ENCODE assay signal across 9 mouse cellular contexts in genomic region chr1:153126491-153127381, GRCm38 (mm10). TPM values are rescaled to one million over a fixed set of nuclear protein-coding genes. Genes with fewer than 3 reads are reported as not detected.
DNase-seq lines count a peak whose midpoint lies in the region; ATAC-seq and TF ChIP-seq lines count a peak whose summit lies in the region.
"Had no signal": no experiment of that assay in that cellular context is flagged by ENCODE, and none has a peak within 500 bp of the region (broad histone marks: within the 10 kb centered on the region; RNA-seq: fewer than 3 reads in every experiment).

No protein-coding gene starts in this region.

- DNase-seq in kidney, postnatal 0 days (ENCODE audit: low spot score) = peak; percentile 31
- DNase-seq in kidney, postnatal 14 days = no peak
- DNase-seq in cerebellum, postnatal 10 days = peak; percentile 77 to 82
- DNase-seq in left cerebral cortex, postnatal 36 days (ENCODE audit: low spot score in 2 of 2) = no peak
- DNase-seq in thymus, postnatal 0 days (ENCODE audit: low spot score) = no peak
- no peak for DNase-seq in midbrain, embryonic 11.5 days (ENCODE audit: low spot score, missing footprints)

- ATAC-seq in kidney, postnatal 0 days (replicated peaks; ENCODE audit: low FRiP score, low read depth) = no peak
- 0 out of 2 replicates have a peak, but pooled peaks have one; percentile 35 for ATAC-seq in heart, embryonic 13.5 days (ENCODE audit: extremely low read depth, insufficient number of reproducible peaks, low FRiP score, low TSS enrichment)
- no peak for ATAC-seq in midbrain, embryonic 11.5 days (ENCODE audit: low FRiP score)

- no peak overlapping the region for H3K9ac ChIP-seq in kidney, postnatal 0 days (ENCODE audit: low read depth, low read length)
- H3K9ac ChIP-seq in heart, embryonic 13.5 days = no peak overlapping the region
- no peak overlapping the region for H3K9ac ChIP-seq in midbrain, embryonic 11.5 days (ENCODE audit: low read length)

- WGBS in kidney, postnatal 0 days = 60% methylated on average over 15 of the region's 15 CpGs
- 50% methylated on average over 15 of the region's 15 CpGs for WGBS in heart, embryonic 13.5 days
- 88% methylated on average over 15 of the region's 15 CpGs for WGBS in midbrain, embryonic 11.5 days

- H3K9me3 ChIP-seq in kidney, postnatal 0 days (replicated peaks; ENCODE audit: low read length) = no peaks in the 10 kb centered on the region
- H3K9me3 ChIP-seq in heart, embryonic 13.5 days = no peaks in the 10 kb centered on the region
- no peaks in the 10 kb centered on the region for H3K9me3 ChIP-seq in midbrain, embryonic 11.5 days (ENCODE audit: control insufficient read depth, low read length)

- no peaks in the 10 kb centered on the region for H3K79me2 ChIP-seq in myocyte (ENCODE audit: control insufficient read depth, insufficient read depth)

- peak overlapping the region; percentile 76 for H3K27ac ChIP-seq in kidney, postnatal 0 days
- peak overlapping the region; percentile 26 for H3K27ac ChIP-seq in heart, embryonic 13.5 days (replicated peaks)
- H3K27ac ChIP-seq in midbrain, embryonic 11.5 days (ENCODE audit: low read depth, low read length) = no peak overlapping the region

- no peak overlapping the region for H3K4me2 ChIP-seq in kidney, postnatal 0 days (ENCODE audit: low read length)
- H3K4me2 ChIP-seq in heart, embryonic 13.5 days = no peak overlapping the region
- H3K4me2 ChIP-seq in myocyte (ENCODE audit: low read depth) = peak overlapping the region; percentile 58
- no peak overlapping the region for H3K4me2 ChIP-seq in midbrain, embryonic 11.5 days

- peaks cover 3% of the 10 kb centered on the region; the same call in 1 of the 2 replicates for H3K36me3 ChIP-seq in kidney, postnatal 0 days (ENCODE audit: insufficient read depth, low read length)
- peaks cover 4% of the 10 kb centered on the region; the same call in 1 of the 2 replicates for H3K36me3 ChIP-seq in heart, embryonic 13.5 days
- no peaks in the 10 kb centered on the region for H3K36me3 ChIP-seq in myocyte (ENCODE audit: control insufficient read depth, insufficient read depth)
- no peaks in the 10 kb centered on the region for H3K36me3 ChIP-seq in midbrain, embryonic 11.5 days (ENCODE audit: control insufficient read depth, insufficient read depth, low read length)

- H3ac ChIP-seq in myocyte (ENCODE audit: control insufficient read depth, insufficient read length) = no peak overlapping the region

- H3K27me3 ChIP-seq in kidney, postnatal 0 days (ENCODE audit: insufficient read depth, low read length) = no peaks in the 10 kb centered on the region
- no peaks in the 10 kb centered on the region for H3K27me3 ChIP-seq in heart, embryonic 13.5 days (replicated peaks)
- no peaks in the 10 kb centered on the region for H3K27me3 ChIP-seq in myocyte (ENCODE audit: control insufficient read depth, insufficient read depth, insufficient read length)
- no peaks in the 10 kb centered on the region for H3K27me3 ChIP-seq in midbrain, embryonic 11.5 days (ENCODE audit: control insufficient read depth, insufficient read depth, low read length)

- no peak for TF ChIP-seq POLR2A in myocyte (IDR thresholded peaks at IDR 0.05; ENCODE audit: insufficient read length, low read depth)

- no peak overlapping the region for H3K4me3 ChIP-seq in kidney, postnatal 0 days (replicated peaks; ENCODE audit: low read depth, low read length)
- H3K4me3 ChIP-seq in heart, embryonic 13.5 days = no peak overlapping the region
- no peak overlapping the region for H3K4me3 ChIP-seq in myocyte
- H3K4me3 ChIP-seq in midbrain, embryonic 11.5 days (ENCODE audit: low read depth, low read length) = no peak overlapping the region

- intact Hi-C loops in left cerebral cortex, postnatal 36 days (cut with DNase I) = no loop called here

- no peak for TF ChIP-seq CTCF in kidney, postnatal 0 days (IDR thresholded peaks at IDR 0.05; ENCODE audit: low read depth)

- H3K4me1 ChIP-seq in kidney, postnatal 0 days (replicated peaks; ENCODE audit: insufficient read depth, low read length) = peaks cover 9% of the 10 kb centered on the region
- peaks cover 51% of the 10 kb centered on the region for H3K4me1 ChIP-seq in heart, embryonic 13.5 days
- no peaks in the 10 kb centered on the region for H3K4me1 ChIP-seq in midbrain, embryonic 11.5 days (ENCODE audit: control insufficient read depth, insufficient read depth, low read length)

TF ChIP-seq in myocyte, 11 proteins besides CTCF, POLR2A, EP300 and RAD21:
- TF ChIP-seq MYOD1 (IDR thresholded peaks at IDR 0.05; ENCODE audit: control insufficient read depth in 1 of 3, insufficient read length in 2 of 3, low read depth in 2 of 3) (no peak), TCF3 (IDR thresholded peaks at IDR 0.05; ENCODE audit: insufficient read length, low read depth) (no peak)

RNA-seq across cellular contexts. Expression of gene Lamc2, which starts 59.5 kb away (rescaled TPM):
- 47.7 and 51.4 TPM in 2 replicates for polyA plus RNA-seq in kidney, postnatal 0 days (2015; fragmentation: Nextera tagmentation; extraction: Ambion mirVana)
- polyA plus RNA-seq in heart, embryonic 13.5 days (2015; fragmentation: Nextera tagmentation; extraction: Ambion mirVana) = 10.0 and 10.4 TPM in 2 replicates
- 10.2 TPM for polyA plus RNA-seq in myocyte (2012; fragmentation: generic; extraction: Trizol)
- 10 to 100 TPM in 1 of 2 experiments, 1 to 10 TPM in 1; 9.5 to 13.6 TPM for total RNA-seq in left cerebral cortex, postnatal 36 days (2021)
- polyA plus RNA-seq in thymus, postnatal 0 days (2015; fragmentation: Nextera tagmentation; extraction: Ambion mirVana) = 12.2 and 14.7 TPM in 2 replicates
- 0.25 and 0.51 TPM in 2 replicates for polyA plus RNA-seq in midbrain, embryonic 11.5 days (2014; fragmentation: Nextera tagmentation; extraction: Ambion mirVana)
- total RNA-seq: megakaryocyte-erythroid progenitor cell, adult 5-6 weeks had no signal

Comparison
In these comparisons a context has a peak if more than half of its experiments do, and no peak if none do; other contexts are left out.
1. DNase-seq: peak in kidney, postnatal 0 days (single experiment) and cerebellum, postnatal 10 days (2 of 2); none in kidney, postnatal 14 days (single experiment), left cerebral cortex, postnatal 36 days (0 of 2), thymus, postnatal 0 days (single experiment) and midbrain, embryonic 11.5 days (single experiment).